Mouse (Mus musculus): ENCODE data around the gene Stambpl1.

DNA sequence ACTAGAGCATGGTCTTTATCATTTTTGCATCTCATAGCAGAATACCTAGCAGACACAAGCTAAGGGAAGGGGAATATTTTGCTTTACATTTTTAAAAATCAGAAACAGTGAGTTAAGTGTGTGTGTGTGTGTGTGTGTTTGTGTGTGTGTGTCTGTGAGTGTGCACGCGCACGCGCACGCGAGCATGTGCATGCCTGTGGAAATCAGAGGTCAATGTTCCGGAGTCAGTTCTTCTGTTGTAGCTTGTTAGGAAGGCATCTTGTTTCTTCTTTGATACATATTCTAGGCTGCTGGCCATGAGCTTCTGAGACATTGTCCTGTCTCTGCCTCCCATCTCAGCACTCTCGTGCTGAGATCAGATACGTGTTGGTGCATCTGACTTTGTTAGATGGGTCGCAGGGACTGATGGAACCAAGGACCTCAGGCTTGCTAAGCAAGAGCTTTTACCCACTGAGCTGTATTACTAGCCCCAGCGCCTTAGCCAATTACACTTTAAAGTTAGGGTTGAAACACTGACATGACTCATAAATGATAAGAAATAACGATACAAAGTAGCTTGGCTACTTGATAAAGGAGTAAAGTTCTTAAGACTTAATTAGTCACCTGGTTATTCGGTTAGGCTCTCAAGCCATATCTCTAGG lies 78.9 kb downstream of the Stambpl1 start:
- TF ChIP-seq POLR2A (IDR thresholded peaks at IDR 0.05; ENCODE audit: insufficient read depth, low read depth, low read length) (no peak), CTCF (IDR thresholded peaks at IDR 0.05; ENCODE audit: insufficient read depth, low read depth, low read length) (no peak)
